Mouse (Mus musculus) hindbrain, embryonic 14.5 days (tissue): ENCODE measurements around the gene Tdrd9. TPM values are rescaled to one million over a fixed set of nuclear protein-coding genes. Genes with fewer than 3 reads are reported as not detected.

ENCODE experiments used
- ATAC-seq: fragments of 200-750 bp; cut with Nextera tagmentation; 2 replicates; pipeline ENCODE4 v1.8.0; 2017; ENCODE audit warnings: moderate number of reproducible peaks, mild to moderate bottlenecking, moderate TSS enrichment, moderate library complexity; ENCODE audit not compliant: low FRiP score
- DNase-seq: peaks from one replicate; pipeline ENCODE4 v3.0.0-alpha.2; 2015; ENCODE audit warnings: low spot score
- H3K27ac ChIP-seq: fragments of 300-500 bp; sonication (generic); 2 replicates; pipeline ENCODE4 v1.5.1; 2014; ENCODE audit warnings: mild to moderate bottlenecking, moderate library complexity
- H3K27me3 ChIP-seq: fragments of 300-500 bp; sonication (generic); 2 replicates; pipeline ENCODE4 v1.6.1; 2014; ENCODE audit warnings: mild to moderate bottlenecking, low read length, mixed read lengths; ENCODE audit not compliant: control insufficient read depth, insufficient read depth
- H3K36me3 ChIP-seq: fragments of 300-500 bp; sonication (generic); replicated peaks from 2 replicates; pipeline ENCODE4 v1.6.1; 2014; ENCODE audit not compliant: control insufficient read depth, insufficient read depth
- H3K4me1 ChIP-seq: fragments of 300-500 bp; sonication (generic); replicated peaks from 2 replicates; pipeline ENCODE4 v1.6.1; 2014; ENCODE audit warnings: antibody characterized with exemption, low read length, mixed read lengths; ENCODE audit not compliant: control insufficient read depth, insufficient read depth
- H3K4me2 ChIP-seq: fragments of 300-500 bp; sonication (generic); replicated peaks from 2 replicates; pipeline ENCODE4 v1.6.1; 2014; ENCODE audit warnings: mild to moderate bottlenecking, moderate library complexity
- H3K4me3 ChIP-seq: fragments of 300-500 bp; sonication (generic); replicated peaks from 2 replicates; pipeline ENCODE4 v1.5.1; 2014; ENCODE audit warnings: mild to moderate bottlenecking, low read length
- H3K9ac ChIP-seq: fragments of 300-500 bp; sonication (generic); 2 replicates; pipeline ENCODE4 v1.6.1; 2014
- H3K9me3 ChIP-seq: fragments of 300-500 bp; sonication (generic); 2 replicates; pipeline ENCODE4 v1.6.1; 2016; ENCODE audit warnings: low read length; ENCODE audit not compliant: control insufficient read depth
- WGBS: fragments of 180-500 bp; shearing (Covaris S2); extraction: QIAGEN DNeasy Blood & Tissue Kit; methylation state at CpG from one replicate; pipeline ENCODE4 v1.1.7; 2014; 5-methylcytosine and 5-hydroxymethylcytosine counted together
- polyA plus RNA-seq: library from polyadenylated mRNA; unstranded; fragments of >200 nt; fragmentation: Nextera tagmentation; extraction: Ambion mirVana; gene quantifications from 2 replicates; pipeline ENCODE4 v1.2.1, GENCODE M21; 2014

The Tdrd9 gene
- polyA plus RNA-seq, 1 experiment from 2014 or later = 0.48 TPM

DNA sequence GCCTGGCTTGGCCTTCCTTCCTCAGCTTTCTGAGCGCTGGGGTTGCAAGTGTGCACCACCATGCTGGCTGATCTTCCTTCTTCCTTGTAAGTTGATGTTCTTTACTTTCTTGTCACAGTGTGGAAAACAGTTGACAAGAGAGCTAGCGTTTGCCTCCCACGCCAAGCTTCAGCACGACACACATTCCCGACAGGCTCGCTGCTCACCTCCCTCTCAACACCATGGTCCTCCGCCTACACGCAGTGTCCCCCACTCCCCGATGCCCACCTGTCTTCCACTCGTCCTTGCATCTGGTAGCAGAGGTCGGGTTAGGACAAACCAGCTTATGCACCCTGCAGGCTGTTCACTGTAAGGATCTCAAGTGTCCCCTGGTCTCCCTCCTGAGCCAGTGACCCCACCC is 133.5 kb downstream of the Tdrd9 start:
- WGBS = 91% methylated on average over 11 of the region's 11 CpGs

GRCm38 (mm10) chr12:112106541-112106971 is 135.2 kb downstream of the Tdrd9 start, which contains the start of gene Aspg:
Aspg (plus strand) TSS chr12:112106679.
- Histone ChIP-seq H3K27me3 (0 out of 2 replicates have a peak, but pooled peaks cover 9% of the 10 kb centered on the region), H3K36me3 (no peaks in the 10 kb centered on the region), H3K4me3 (no peak within 1 kb of the TSS), H3K4me1 (no peaks in the 10 kb centered on the region), H3K4me2 (peak within 1 kb of the TSS; percentile 22), H3K27ac (no peak within 1 kb of the TSS), H3K9me3 (no peaks in the 10 kb centered on the region), H3K9ac (no peak within 1 kb of the TSS)
- DNase-seq (no peak), ATAC-seq (no peak)
- 4% methylated on average over 14 of the region's 14 CpGs for WGBS

More for the DNA sequence above, 133.5 kb downstream of the Tdrd9 start:
- Histone ChIP-seq H3K27ac (no peak overlapping the region), H3K9me3 (no peaks in the 10 kb centered on the region), H3K4me3 (no peak overlapping the region), H3K4me2 (no peak overlapping the region), H3K27me3 (0 out of 2 replicates have a peak, but pooled peaks cover 9% of the 10 kb centered on the region), H3K36me3 (no peaks in the 10 kb centered on the region), H3K4me1 (no peaks in the 10 kb centered on the region), H3K9ac (no peak overlapping the region)
- DNase-seq = no peak
- ATAC-seq = no peak

DNA sequence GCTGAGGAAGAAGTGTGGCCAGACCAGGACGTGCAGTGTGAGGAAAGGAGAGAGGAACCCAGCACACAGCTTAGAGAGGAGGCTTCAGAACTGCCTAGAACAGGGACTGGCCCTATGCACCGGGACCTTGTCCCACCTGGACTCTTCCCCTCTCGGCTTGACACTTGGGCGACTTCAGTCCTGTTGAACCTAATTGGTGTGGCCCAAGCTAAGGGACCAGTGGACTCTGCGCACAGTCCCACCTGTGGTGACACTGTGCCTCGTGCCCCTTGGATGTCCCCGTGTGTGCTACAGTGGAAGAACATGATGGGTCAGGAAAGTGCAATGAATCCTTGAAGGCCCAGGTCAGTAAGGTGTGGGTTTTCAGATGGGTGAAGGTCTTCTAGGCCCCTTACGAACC is 136.3 kb downstream of the Tdrd9 start:
- no peak for ATAC-seq
- DNase-seq = no peak
- H3K9ac ChIP-seq = no peak overlapping the region
- no peaks in the 10 kb centered on the region for H3K36me3 ChIP-seq
- WGBS = 93% methylated on average over 8 of the region's 8 CpGs
- H3K27me3 ChIP-seq = 0 out of 2 replicates have a peak, but pooled peaks cover 9% of the 10 kb centered on the region
- no peaks in the 10 kb centered on the region for H3K9me3 ChIP-seq
- no peaks in the 10 kb centered on the region for H3K4me1 ChIP-seq
- H3K4me2 ChIP-seq = no peak overlapping the region
- H3K4me3 ChIP-seq = no peak overlapping the region
- H3K27ac ChIP-seq = no peak overlapping the region

GRCm38 (mm10) chr12:112108696-112109445 is 137.5 kb downstream of the Tdrd9 start:
- DNase-seq (no peak), ATAC-seq (no peak)
- WGBS = 90% methylated on average over 11 of the region's 11 CpGs
- H3K9me3 ChIP-seq = no peaks in the 10 kb centered on the region
- 0 out of 2 replicates have a peak, but pooled peaks cover 9% of the 10 kb centered on the region for H3K27me3 ChIP-seq
- no peak overlapping the region for H3K27ac ChIP-seq
- H3K4me1 ChIP-seq = no peaks in the 10 kb centered on the region
- no peak overlapping the region for H3K4me2 ChIP-seq
- no peak overlapping the region for H3K9ac ChIP-seq
- H3K36me3 ChIP-seq = no peaks in the 10 kb centered on the region
- no peak overlapping the region for H3K4me3 ChIP-seq

GRCm38 (mm10) chr12:112109701-112110100 is 138.3 kb downstream of the Tdrd9 start:
- H3K9ac ChIP-seq = no peak overlapping the region
- DNase-seq (no peak), ATAC-seq (no peak)
- 89% methylated on average over 9 of the region's 9 CpGs for WGBS
- H3K27me3 ChIP-seq = 0 out of 2 replicates have a peak, but pooled peaks cover 9% of the 10 kb centered on the region
- no peak overlapping the region for H3K27ac ChIP-seq
- no peak overlapping the region for H3K4me3 ChIP-seq
- no peaks in the 10 kb centered on the region for H3K9me3 ChIP-seq
- H3K36me3 ChIP-seq = no peaks in the 10 kb centered on the region
- H3K4me1 ChIP-seq = no peaks in the 10 kb centered on the region
- H3K4me2 ChIP-seq = no peak overlapping the region

DNA sequence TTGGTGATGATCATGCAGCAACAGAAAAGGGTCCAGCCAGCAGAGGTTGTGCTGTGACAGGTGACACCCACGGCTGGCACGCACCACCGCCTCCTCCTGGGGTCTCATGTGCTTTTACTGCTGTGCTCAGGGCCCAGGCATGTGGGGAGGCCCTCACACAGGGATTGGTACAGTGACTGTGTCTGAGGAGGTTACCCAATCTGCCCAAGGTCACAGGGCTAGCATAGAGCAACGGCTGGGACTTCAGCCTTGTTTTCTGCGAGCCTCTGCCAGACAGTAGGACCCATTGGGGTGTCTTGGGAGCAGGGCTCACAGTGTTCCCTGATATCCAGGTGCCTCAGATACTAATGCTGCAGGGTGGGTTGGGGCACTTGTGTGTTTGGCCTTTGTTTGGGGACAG is 140.0 kb downstream of the Tdrd9 start:
- DNase-seq (no peak), ATAC-seq (no peak)
- WGBS = 92% methylated on average over 5 of the region's 5 CpGs
- no peak overlapping the region for H3K9ac ChIP-seq
- no peaks in the 10 kb centered on the region for H3K4me1 ChIP-seq
- H3K27me3 ChIP-seq = 0 out of 2 replicates have a peak, but pooled peaks cover 4% of the 10 kb centered on the region
- H3K36me3 ChIP-seq = no peaks in the 10 kb centered on the region
- no peaks in the 10 kb centered on the region for H3K9me3 ChIP-seq
- no peak overlapping the region for H3K4me2 ChIP-seq
- no peak overlapping the region for H3K4me3 ChIP-seq
- H3K27ac ChIP-seq = no peak overlapping the region

DNA sequence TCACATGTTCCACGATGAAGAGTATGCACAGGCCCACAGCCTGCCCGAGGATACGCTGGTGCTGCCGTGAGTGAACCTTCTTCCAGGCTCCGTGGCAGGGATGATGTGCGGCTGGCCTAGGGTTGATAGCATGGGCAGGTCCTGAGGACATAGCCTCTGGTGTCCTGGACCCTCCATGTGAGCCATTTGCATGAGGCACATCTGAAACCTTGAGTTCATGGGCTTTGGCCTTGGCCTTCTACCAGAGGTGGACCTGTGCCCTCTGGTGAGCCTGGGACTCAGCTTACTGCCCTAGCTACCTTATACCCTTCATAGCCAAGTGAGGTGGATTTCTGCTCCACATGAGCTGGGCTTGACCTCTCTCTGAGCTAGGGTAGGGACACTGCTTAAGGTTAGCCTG is 140.9 kb downstream of the Tdrd9 start:
- H3K27me3 ChIP-seq = no peaks in the 10 kb centered on the region

GRCm38 (mm10) chr12:112112686-112113396 is 141.5 kb downstream of the Tdrd9 start:
- Histone ChIP-seq H3K9me3 (no peaks in the 10 kb centered on the region), H3K4me2 (no peak overlapping the region), H3K4me1 (no peaks in the 10 kb centered on the region), H3K27me3 (no peaks in the 10 kb centered on the region), H3K36me3 (no peaks in the 10 kb centered on the region), H3K27ac (no peak overlapping the region), H3K4me3 (no peak overlapping the region), H3K9ac (no peak overlapping the region)
- 0 out of 2 replicates have a peak, but pooled peaks have one; percentile 22 for ATAC-seq
- 25% methylated on average over 13 of the region's 13 CpGs for WGBS
- no peak for DNase-seq

More for the DNA sequence above, 140.9 kb downstream of the Tdrd9 start:
- Histone ChIP-seq H3K9ac (no peak overlapping the region), H3K4me3 (no peak overlapping the region), H3K36me3 (no peaks in the 10 kb centered on the region), H3K9me3 (no peaks in the 10 kb centered on the region), H3K27ac (no peak overlapping the region), H3K4me1 (no peaks in the 10 kb centered on the region), H3K4me2 (no peak overlapping the region)
- WGBS = 94% methylated on average over 6 of the region's 6 CpGs
- DNase-seq (no peak), ATAC-seq (no peak)

- DNase-seq (peak; percentile 89), ATAC-seq (no peak; the same call in 1 of the 2 replicates)
- Histone ChIP-seq H3K27me3 (no peaks in the 10 kb centered on the region), H3K4me3 (no peak overlapping the region), H3K4me1 (no peaks in the 10 kb centered on the region), H3K9me3 (no peaks in the 10 kb centered on the region), H3K4me2 (no peak overlapping the region), H3K27ac (no peak overlapping the region), H3K36me3 (no peaks in the 10 kb centered on the region), H3K9ac (no peak overlapping the region)
- WGBS = 15% methylated on average over 7 of the region's 7 CpGs
These were observed 142.4 kb downstream of the Tdrd9 start for GRCm38 (mm10) chr12:112113710-112114109.
